Mouse (Mus musculus) E14TG2a.4 (cell line): Measurements from ENCODE around the gene Nt5c.

Experiments
- CTCF ChIP-seq: conservative IDR thresholded peaks from 2 replicates; pipeline ENCODE4 v1.5.1; 2014; ENCODE audit warnings: low read length
- NANOG ChIP-seq: IDR thresholded peaks from 2 replicates; pipeline ENCODE4 v1.6.1; 2014; ENCODE audit warnings: borderline replicate concordance, low read length, mixed read lengths

- TF ChIP-seq CTCF (no peak), NANOG (no peak)
These were observed 41.5 kb downstream of the Nt5c start for GRCm38 (mm10) chr11:115450176-115450575.
